Mouse (Mus musculus) embryo, embryonic 11 days (tissue): ENCODE measurements around the gene Pes1.
A peak's percentile ranks its signal among the peaks of the same experiment; 100 is the strongest.
"Not testable (repeated sequence)": the region's sequence is repeated elsewhere in the genome, so short reads cannot be mapped to it uniquely, and the experiment has no call there.

ENCODE experiments used
- DNase-seq: peaks from one replicate; pipeline ENCODE4 v3.0.0-alpha.2; 2015

Gene Pes1

GRCm38 (mm10) chr11:3963610-3964415, at the start of gene Pes1:
Gene Pes1 (plus strand): TSS chr11:3963975.
- peak; percentile 89 for DNase-seq

- DNase-seq = peak; percentile 86
Observed at GRCm38 (mm10) chr11:3914109-3914840, 49.5 kb upstream of the Pes1 start, which contains the start of gene Slc35e4. Gene Slc35e4 (minus strand): TSS chr11:3914664.

DNA sequence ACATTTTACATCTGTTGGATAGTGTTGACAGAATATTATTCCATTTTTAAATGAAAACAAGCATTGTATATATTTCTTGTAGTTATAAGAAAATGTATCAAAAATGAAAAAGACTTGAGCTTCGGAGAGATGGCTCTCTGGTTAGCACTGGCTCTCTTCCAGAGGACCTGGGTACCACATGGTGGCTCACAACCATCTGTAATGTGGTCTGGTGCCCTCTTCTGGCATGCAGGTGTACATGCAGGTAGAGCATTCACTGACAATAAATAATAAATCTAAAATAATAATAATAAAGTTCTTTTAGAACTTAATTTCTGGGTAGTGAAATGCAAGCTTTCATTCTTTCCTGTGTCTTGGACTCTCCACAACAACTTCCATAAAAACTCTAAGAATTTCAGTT, 45.0 kb upstream of the Pes1 start:
- peak; percentile 30 for DNase-seq

DNA sequence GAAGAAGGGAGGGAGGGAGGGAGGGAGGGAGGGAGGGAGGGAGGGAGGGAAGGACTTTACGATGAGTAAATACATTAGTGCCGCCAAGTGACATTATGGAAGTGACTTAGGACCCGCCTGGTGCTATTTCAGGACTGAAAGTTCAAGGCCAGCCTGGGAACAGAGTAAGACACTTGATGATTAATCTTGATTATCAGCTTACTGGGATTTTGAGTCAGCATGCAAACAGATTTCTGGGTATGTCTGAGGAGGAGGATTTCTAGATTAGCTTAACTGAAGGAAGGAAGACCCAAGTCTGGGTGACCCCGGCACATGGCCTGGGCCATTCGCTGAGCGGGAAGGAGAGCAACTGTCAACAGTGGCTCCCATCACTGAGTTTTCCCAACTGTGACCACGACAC, 43.3 kb upstream of the Pes1 start:
- DNase-seq = no peak

GRCm38 (mm10) chr11:3921281-3921850, 42.4 kb upstream of the Pes1 start:
- DNase-seq = peak; percentile 70

- DNase-seq = no peak
Observed at GRCm38 (mm10) chr11:3922115-3922514, 41.7 kb upstream of the Pes1 start.

DNA sequence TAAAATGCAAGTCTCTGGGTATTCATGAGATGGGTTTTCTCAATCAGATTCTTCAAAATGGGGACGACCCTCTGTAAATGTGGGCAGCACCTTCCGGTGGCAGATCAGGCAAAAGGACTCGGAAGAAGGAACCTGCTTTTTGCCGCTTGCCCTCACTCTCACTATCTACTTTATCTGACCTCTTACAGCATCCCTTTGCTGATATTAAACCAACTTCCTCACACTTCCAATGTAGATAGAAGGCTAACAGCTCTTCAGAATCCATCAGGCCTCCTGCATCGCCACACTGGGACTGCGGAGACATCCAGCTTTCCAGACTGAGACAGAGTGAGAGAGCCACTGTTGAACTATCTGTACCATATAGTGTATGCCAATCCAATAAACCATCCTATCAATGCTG, 41.0 kb upstream of the Pes1 start:
- DNase-seq = no peak

GRCm38 (mm10) chr11:3925916-3926315, 37.9 kb upstream of the Pes1 start:
- DNase-seq = no peak

GRCm38 (mm10) chr11:3930019-3930418, 33.8 kb upstream of the Pes1 start:
- DNase-seq = no peak

DNA sequence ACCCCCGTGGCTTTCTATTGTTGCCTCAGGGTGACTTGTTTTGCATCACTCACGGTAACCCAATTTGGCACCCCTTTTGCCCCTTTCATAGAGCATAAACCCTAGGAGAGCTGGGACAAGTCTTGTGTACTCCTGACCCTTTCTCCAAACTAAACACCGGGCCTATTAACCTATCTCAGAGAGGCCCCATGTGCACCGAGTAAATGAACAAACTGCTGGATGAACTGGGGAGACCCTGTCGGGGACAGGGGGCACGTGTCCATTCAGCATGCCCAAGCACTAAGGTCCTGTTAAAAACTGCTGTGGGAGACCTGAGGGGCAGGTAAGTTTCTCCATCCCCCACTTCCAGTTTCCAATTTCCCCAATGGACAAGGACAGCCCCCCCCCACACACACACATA, 32.8 kb upstream of the Pes1 start:
- no peak for DNase-seq

DNA sequence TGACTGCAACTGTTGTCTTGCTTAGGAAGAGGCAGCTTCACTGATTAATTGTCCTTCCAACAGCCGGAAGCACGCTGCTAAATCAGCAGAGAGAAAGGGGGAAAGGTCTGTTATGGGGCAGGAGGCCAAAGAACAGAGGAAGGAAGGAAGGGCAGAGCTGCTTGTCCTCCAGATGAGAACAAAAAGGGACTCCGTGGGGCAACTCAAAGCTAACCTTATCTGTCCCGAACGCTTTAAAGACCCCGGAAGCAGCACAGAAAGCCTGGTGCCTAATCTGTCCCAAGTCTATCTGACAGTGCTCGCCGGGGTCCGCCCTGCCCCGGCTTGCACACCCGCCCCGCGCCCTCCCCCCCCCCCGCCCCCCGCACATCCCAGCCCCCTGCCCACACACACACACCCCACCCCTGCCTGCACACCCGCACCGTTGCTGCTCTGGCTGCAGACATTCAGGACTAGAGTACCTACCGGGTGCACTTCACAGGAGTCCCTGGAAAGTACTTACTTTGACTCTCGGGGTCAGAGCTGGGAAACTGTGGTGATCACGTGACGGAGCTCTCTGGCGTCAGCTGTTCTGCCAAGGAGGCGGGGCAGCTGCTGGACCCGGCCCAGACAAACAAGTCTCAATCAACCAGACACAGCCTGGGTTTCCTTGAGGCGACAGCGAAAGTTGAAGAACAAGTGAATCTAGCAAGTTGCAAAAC, 32.1 kb upstream of the Pes1 start, which contains the start of gene Tcn2:
Gene Tcn2, minus strand, starts transcription at position 649 of the 701 bp plus-strand sequence.
- peak; percentile 92 for DNase-seq

DNA sequence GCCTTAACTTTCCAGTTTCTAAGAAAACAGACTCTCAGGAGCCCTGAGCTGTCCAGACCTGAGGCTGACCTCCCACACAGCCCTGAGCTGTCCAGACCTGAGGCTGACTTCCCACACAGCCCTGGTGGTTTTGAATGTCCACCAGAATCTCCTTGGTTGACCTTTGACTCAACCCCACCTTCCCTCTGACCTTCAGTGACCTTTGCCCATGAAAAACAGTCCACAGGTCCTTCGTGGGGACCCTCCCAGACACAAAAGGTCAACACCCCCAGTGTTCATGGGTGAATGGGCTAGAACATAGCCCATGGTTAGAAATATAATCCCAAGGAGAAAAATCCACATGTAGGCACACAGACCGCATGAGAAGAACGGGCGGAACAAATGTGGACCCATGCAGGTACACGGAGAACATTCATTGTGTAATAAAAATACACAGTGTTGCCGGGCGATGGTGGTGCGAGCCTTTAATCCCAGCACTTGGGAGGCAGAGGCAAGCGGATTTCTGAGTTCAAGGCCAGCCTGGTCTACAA, 30.0 kb upstream of the Pes1 start:
- DNase-seq = no peak

DNA sequence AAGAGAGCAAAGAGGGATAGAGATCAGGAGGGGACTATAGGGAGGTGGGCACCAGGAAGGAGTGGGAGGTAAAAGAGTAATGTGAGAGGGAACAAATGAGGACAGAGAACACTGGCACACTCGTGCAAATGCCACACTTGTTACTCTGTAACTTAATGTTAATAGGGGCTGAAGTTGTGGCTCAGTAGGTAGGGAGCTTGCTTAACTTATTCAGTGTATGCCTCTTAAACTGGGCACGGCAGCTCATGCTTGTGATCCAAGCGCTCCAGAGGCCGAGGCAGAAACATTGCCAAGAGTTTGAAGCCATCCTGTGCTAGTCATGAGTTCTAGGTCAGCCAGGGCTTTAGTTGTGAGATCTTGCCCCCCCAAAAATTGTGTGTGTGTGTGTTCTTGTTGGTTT, 28.6 kb upstream of the Pes1 start:
- no peak for DNase-seq

DNA sequence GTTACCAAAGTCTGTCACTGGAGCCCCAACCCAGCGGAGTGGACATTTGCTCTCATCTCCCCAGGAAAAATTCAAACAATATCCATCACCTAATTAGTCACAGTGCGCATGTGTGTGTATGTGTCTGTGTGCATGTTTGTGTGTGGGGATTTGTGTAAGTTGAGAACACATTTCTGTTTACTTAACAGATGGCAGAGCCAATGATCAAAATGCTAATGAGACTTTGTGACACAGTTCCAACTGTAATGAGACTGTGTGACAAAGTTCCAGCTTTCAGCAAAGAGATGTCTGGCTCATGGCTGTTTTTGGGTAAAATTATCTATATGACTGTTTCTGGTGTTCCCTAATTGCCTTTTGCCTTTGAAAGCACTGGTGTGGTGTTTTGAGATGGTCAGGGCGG, 27.5 kb upstream of the Pes1 start:
- no peak for DNase-seq

GRCm38 (mm10) chr11:3937321-3937874, 26.4 kb upstream of the Pes1 start:
- no peak for DNase-seq

DNA sequence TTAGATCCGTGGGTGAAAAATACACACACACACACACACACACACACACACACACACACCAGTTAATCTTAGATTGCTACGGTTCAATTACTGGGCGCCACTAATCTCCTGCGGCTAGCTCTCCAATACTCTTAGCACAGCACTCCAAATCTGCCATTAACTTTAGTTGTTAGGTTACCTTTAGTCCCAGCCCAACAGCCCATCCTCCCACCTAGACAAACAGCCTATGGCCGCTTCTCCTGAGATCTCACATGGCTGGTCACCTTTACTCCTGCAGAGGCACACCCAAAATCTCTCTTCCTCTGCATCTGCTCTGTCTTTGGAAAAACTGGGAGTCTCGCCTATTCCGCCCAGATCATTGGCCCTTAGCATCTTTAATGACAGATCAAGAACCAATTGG, 22.4 kb upstream of the Pes1 start:
- DNase-seq = no peak

GRCm38 (mm10) chr11:3946386-3946785, 17.4 kb upstream of the Pes1 start:
- no peak for DNase-seq

DNA sequence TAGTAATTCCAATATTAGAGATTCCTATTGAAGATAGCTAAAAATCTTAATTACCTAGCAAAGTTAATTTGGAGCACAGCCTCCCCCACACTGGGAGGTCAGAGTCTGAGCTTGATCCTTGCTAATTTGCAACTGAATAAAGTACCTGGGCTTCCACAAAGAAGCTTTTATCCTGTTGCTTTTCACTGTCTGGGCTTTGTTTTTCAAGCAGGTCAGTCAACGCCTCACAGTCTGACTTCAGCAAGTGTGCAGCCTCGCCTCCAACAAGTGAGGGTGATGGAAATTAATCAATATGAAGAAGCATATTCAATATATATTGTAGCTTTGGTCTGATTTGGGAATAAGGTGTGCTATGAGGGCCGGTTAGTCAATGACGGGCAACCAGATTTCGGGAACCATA, 8.9 kb upstream of the Pes1 start:
- not testable (repeated sequence) for DNase-seq

- not testable (repeated sequence) for DNase-seq
Observed at GRCm38 (mm10) chr11:3955371-3955770, 8.4 kb upstream of the Pes1 start.

- DNase-seq = no peak
Observed at GRCm38 (mm10) chr11:3960901-3961300, 2.9 kb upstream of the Pes1 start.

GRCm38 (mm10) chr11:3961761-3962160, 2.0 kb upstream of the Pes1 start:
- DNase-seq = no peak

DNA sequence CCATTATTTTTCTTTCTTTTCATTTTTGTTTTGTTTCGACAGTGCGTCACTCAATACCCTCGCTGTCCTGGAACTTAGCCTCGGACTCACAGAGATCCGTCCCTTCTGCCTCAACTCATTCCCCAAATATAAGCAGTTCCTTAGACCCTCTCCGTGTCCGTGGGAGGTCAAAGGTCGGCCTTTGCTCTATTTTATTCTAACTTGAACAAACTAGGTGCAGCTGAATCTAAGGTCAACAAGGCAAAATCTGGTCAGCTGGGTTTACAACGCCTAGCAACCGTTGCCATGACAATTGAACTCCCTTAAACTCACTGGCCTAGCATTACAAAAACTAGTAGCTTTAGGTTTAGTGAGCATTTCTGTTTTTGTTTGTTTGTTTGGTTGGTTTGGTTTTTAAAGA, 620 bp upstream of the Pes1 start:
- no peak for DNase-seq
